Mouse (Mus musculus) c-Kit-positive CD71-positive TER-119-positive erythroid progenitor cells, embryonic 14.5 days (primary cell): ENCODE results near the gene Krt222.

ENCODE experiments used
- DNase-seq: peaks from one replicate; pipeline ENCODE4 v3.0.0-alpha.2; 2013; ENCODE audit warnings: low spot score

The Krt222 gene

DNA sequence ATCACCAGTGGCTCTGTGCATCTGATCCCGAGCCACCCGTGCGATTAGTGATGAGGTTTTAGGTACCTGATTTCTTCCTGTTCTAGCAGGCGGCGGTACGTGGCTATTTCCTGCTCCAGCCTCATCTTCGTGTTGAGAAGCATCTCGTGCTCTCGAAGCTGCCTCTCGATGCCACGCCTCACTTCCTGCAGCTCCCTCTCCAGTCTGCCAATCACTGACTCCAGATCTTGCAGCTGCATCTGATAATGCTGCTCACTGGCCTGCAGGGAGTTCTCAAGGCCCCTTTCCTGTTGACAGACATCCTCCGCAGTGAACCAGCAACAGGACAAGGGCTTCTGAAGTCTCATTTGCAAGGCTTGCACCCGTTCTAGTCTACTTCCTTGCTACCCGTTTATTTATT is 5.4 kb downstream of the Krt222 start:
- DNase-seq: no peak

DNA sequence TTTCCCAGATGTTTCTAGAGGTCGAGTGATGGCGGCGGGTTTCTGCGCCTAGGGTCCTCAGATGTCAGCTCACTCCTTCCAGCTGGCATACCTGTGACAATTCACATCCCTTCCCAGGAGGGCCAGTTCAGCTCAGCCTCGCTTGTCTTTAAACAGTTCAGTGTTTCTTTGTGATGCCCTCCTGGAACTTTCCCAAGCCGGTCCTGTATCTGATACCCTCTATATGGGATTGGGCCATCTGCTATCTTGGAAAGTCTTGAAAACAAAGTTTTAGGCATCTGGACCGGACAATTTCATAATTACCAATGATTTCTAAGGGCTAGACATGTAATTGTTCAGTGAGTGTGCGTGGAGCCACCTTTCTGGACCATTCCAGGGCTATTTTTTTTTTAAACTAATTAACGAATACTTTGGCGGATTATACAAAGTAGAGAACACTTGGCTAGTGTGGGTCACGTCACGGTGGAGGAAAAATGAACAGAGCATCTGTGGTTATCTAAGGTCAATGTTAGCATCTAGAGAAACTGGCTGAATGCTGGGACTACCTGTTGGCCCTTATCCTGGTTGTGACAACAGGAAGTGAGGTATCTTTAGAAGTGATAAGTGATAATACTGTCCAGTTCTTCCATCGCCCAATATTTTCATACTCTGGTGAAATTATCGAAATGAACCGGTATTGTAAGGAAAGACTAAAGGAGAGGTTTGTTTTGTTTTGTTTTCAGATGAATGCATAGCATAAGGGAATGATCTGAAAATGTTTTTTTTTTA is 12.7 kb downstream of the Krt222 start:
- DNase-seq: no peak

DNA sequence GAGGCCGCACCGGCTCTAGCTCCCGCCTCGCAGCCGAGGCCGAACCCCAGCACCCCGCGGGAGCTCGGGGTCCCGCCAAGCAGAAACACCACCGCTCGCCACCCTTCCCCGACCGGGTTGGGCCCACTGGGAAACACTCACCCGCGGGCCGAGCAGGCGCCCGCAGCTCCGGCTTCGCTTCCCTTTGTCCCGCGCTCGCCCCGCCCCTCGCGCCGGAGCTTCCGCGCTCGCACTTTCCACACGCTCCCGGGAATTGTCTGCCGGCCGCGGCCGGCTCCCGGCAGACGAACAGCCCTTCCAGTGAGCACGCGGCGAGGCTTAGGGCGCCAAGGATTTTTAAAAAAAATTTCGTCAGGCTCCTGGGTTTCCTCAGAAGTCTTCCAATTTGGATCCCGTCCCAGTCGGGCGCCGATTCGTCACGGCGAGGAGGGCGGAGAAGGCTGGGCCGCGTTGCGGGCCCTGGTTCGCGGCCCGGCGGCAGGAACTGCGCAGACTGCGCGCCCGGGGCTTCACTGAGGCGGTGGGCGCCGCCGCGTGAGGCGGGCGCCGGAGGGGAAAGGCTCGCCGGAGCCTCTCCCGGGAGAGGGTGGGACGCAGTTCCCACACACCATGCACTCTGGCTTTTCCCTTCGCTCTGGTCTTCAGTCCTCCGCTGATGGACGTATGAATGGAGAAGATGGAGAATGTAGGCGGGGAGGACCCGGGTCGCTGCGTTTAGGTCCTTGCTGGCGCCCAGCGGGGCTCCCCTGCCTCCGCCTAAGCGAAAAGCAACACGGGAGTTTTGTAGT is 13.4 kb downstream of the Krt222 start, which contains the start of gene Smarce1:
TSS of gene Smarce1 (minus strand) at position 757 of the 788 bp plus-strand sequence.
- peak; percentile 72 for DNase-seq

DNA sequence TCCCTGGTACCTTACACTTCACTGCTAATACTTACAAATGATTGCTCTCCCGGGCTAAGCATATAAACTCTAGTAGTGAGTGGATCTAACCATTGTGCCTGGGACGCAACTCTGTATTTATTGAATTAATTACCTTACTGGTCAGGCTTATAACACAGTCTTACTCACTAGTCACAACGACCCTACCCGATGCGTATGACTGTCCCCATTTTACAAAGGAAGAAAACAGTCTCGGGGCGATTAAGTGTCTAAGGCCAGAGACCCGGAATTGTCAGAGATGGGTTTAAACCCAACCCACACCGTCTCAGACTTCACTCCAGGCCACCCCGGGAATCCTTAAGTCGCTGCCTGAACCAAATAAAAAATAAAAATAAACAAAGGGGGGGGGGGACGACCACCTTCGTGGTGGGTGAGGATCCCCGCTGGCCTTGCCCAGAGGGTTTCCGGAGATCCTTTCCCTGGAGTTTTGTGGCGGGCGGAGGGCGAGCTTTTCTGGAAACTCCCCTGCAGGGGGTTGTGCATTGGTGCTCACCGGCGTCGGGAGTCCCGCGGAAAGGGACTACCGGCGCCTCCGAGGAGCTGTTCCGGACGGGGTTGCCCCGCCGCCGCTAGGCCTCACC is 14.1 kb downstream of the Krt222 start:
- no peak for DNase-seq

DNA sequence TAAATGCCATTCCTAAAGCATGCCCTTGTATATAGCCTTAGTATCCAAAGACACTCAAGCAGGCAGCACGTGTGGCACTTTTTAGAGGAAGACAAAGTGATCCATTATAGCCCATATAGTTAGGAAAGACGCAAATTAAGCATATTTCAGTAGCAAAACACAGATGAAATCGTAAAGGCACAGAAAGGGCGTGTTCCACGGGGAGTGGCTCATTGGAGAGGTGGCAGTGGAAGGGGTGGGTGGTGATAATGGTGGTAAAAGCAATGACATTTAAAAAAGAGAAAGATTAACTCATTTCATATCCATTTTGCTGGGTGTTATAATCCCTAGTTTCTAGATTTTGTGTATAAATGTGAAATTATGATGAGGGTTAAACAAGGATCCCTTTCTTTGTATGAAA is 17.6 kb downstream of the Krt222 start:
- DNase-seq: peak; percentile 60

DNA sequence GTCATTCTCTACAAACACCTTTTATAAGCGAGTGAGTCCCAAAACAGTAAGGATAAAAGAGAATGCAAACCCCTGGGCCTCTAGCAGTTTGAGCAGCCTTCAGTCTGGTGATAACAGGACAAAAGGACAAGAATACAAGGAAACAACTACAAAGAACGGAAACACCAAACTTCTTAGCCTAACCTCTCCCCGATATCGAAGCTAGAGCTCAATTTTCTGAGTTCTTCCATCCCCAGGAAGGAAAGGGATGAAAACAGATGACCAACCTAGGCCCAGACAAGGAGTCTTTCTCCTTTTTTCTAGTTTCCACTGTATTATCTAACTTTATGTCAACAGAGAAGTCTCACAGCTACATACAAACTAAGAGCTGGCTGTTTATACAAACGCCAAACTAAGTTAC is 20.6 kb downstream of the Krt222 start:
- DNase-seq: no peak

DNA sequence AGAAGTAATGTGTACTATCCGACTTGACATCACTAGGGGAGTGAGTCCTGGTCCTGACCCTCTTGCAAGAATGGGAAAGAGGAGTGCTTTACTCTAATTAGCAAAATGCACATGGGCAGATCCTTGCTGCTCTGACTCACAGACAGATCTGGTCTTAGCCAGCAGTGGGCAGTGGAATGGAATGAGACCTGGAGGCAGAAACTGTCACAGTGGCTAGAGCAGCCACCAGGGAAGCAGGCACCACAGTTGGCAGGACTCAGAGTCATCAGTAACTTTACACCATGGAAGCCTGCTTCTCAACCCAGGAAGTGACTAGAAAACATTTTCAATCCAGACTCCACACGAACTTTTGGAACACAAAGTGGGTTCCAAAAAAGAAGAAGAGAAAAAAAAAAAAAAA is 22.1 kb downstream of the Krt222 start:
- no peak for DNase-seq

DNA sequence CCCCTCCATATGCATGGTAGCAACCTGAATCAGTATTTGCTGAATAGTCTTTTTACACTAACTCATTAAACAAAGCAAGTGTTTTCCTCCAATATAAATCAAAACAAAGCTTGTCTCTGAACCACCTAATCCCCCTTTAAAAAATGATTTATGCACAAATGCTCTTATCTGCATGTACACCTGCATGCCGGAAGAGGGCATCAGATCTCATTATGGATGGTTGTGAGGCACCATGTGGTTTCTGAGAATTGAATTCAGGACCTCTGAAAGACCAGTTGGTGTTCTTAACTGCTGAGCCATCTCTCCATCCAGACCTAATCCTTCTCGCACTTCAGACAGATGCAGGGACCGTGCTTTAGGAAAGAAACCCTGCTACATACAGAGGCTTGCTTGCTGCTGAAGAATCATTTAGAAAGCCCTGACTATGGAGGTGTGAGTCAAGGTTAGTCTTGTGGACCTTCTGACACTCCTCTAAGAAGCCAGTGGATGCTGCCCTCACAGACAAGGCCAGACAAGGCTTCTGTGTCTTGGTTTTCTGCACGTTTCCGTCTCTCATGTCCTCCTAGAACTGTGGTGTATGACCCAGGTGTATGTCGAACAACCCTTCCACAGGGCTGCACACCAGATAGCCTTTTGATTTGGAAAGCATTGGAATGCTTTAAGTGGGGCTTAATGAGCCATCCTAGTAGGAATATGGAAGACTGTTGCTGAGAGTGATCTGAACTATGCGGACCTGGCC is 26.5 kb downstream of the Krt222 start:
- DNase-seq: no peak

DNA sequence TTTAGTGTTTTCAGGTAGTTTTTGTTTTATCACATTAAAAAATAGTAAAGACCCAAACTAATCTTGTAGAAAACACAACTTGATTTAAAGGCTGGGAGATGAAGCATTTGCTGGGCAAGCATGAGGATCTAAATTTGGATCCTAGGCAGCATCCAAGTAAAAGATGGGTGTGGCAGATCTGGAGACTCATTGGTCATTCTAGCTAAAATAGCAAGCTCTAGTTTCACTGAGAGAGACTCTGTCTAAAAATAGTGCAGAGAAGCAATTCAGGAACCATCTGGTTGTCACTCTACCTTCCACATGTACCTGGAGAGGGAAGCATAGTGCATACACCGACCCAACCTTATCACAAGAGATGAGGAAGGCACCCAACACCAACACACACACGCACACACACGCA is 27.7 kb downstream of the Krt222 start:
- DNase-seq: no peak

DNA sequence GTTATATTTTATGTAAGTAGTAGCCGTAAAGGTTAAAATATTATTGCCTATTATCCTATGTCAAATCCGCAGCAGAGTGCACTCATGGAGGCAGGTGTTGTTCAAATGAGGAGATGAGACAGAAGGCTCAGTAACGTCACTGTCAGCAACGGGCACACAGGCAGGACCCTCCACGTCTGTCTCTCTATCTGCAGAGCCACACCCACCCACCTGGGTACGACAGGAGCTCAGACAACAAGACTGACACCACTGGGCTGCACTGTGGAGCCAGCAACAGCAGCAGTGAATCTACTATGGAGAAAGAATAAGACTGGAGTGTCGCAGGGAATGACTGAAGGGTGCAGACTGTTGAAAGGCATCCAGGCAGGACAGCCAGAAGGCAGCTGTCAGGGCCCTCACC is 31.2 kb downstream of the Krt222 start:
- DNase-seq: no peak

DNA sequence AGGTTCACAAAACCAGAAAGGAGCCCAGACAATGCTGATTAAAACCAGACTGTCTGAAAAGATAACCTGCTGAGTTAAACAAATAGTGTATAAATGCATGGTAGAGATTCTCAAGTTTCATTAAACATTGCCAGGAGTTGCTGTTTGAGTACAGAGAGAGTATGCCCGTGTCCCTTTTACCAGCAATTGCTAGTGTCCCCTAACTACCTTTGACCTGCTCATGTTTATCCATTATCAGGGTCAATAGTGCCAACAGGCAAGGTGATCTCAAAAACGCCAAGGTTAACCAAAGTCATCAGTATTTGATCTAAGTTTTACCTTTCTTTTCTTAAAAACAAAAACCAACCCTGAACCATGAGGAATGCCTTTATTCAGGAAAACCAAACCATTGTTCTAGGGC is 31.9 kb downstream of the Krt222 start:
- DNase-seq: no peak

DNA sequence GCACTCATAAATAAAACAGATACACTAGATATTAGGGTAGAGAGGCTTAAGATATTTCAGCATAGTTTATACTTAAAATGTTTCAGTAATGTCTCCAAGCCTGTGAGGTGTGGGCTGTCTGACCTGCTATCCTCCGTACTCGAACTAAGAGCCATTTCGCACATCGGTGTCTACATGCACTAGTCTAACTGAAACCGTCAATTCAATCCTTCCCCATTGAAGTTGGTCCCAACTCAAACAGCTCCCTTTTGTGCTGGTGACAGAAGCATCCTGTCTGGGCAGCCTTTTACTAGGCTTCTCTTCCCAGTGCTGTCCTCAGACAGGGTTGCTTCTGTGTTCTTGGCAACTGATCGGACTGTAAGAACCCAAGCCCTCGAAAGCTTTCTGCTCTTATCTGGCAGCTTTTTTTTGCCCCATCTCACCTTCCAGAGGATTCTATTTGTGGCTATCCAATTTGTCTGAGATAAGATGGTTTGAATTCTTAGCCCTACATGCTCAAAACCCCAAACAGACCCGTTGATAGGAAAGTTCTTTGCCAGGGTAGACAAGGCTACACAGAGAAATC is 35.7 kb downstream of the Krt222 start:
- DNase-seq: no peak

DNA sequence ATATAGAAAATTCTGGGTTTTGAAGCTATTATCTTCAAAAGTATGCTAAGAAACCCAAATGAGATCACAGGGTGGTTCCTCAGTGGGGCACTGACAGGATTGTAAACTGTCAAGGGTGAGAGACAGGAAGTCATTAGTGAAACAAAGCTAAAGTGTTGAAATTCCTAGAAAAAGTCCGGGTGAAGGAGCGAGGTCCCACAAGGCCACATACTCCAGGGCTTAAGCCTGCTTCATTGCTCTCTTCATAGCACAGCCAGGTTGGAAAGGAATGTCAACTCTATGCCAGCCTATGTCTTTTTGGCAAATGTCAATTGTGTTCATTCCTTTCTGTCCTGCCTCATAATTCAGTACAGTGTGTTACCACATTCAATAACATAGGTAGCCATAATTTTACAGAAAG is 36.4 kb downstream of the Krt222 start:
- DNase-seq: no peak

DNA sequence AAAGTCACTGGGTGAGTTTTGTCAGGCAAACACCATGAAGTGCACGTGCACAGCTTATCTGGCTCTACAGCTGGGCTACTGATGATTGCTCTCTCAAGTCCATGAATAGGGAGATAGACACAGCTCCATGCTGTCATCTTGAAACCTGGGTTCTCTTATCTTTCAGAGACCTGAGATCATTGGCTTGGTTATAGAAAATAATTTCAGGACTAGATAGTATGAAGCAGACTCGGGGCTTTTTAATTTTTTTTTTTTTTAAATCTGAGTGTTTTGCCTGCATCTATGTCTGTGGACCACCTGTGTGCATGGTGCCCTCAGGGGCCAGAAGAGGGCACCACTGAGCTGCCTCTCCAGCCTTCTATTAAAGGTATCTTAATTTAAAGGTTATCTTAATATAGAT is 36.9 kb downstream of the Krt222 start:
- DNase-seq: peak; percentile 63

DNA sequence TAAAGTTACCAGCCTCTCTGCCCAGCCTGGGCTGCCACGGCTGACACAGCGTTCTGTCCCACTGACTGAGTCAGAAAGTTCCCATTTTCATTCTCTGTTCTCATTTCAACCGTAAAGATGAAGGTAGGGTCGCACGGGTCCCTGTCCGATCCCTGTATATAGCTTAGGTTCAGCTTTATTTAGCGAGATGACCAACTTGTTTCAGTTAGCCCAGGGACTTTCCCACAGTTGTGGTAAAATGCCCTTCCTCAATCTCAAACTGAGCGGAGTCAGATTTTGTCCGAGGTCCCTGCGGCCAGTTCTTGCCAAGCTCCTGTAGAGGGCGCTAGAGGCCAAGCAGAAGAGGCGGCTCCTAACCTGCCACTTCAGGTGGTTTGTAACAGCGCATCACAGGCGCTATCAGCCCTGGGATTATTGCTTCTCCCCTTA is 54.7 kb downstream of the Krt222 start:
- peak; percentile 45 for DNase-seq

DNA sequence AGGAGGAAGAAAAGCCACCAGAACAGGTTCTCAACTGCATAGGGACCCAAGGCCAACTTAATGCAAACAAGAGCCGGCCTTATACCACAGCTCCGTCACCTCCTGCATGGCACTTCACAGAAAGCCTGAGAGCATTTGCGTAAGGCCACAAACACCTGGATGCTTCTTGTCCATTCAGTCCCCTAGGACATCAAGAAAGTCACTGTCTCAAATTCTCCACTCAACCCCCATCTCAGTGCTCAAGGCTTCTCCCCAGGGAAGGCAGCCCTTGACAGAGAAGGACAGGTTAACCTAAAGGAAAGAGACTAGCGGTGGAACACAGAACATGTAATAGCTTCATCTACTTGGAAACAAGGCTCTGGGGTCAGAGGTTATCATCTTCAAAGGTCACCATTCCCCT is 56.5 kb downstream of the Krt222 start:
- no peak for DNase-seq

DNA sequence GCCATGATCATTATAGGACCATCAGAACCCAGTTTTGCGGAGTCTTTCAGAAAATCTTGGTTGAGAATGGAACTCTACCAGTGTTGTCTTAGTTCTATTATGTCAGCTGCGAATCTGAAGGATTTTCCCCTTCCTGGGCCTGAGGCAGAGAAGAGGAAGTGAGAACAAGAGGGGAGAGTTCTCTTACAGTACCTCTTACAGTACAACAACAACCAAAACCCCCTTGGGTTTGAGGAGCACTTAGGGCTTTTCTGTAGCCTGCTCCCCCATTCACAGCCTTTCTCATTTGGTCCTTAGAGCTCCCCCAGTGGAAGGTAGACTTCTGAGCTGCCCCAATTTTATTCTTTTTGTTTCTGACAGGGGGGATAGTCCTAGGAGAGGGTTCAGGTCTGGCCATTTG is 57.0 kb downstream of the Krt222 start:
- no peak for DNase-seq
